Mouse (Mus musculus): Measurements from ENCODE around the gene Zfhx3. TPM values are rescaled to one million over a fixed set of nuclear protein-coding genes. Genes with fewer than 3 reads are reported as not detected.

Gene Zfhx3
- total and polyA plus RNA-seq, 3 experiments, result 0.23 to 2.5 TPM; not detected in 1

- Histone ChIP-seq H3K27me3 (ENCODE audit: control insufficient read depth in 1 of 2, insufficient read depth in 2 of 2, low read length in 2 of 2) (no peaks in the 10 kb centered on the region), H3K9ac (ENCODE audit: control insufficient read depth, low read depth, low read length, poor library complexity, severe bottlenecking) (no peak overlapping the region), H3K36me3 (ENCODE audit: control insufficient read depth in 1 of 2, insufficient read depth in 2 of 2, low read length in 2 of 2) (peaks cover 0 to 10% of the 10 kb centered on the region in 2 experiments; a peak in 2 of 4 replicates), H3K4me1 (ENCODE audit: control insufficient read depth in 1 of 2, insufficient read depth in 2 of 2, low read length in 2 of 2) (peaks cover 4 to 15% of the 10 kb centered on the region in 2 experiments), H3K4me3 (ENCODE audit: control insufficient read depth in 1 of 2, insufficient read depth in 1 of 2, low read depth in 2 of 2, low read length in 2 of 2) (no peak overlapping the region), H3K79me2 (ENCODE audit: control insufficient read depth, insufficient read depth, low read length, poor library complexity) (no peaks in the 10 kb centered on the region), H3K9me3 (replicated peaks; ENCODE audit: insufficient read depth, low read length) (no peaks in the 10 kb centered on the region), H3K27ac (ENCODE audit: control insufficient read depth, low read depth, low read length) (no peak overlapping the region)
- no peak for DNase-seq (ENCODE audit: low read depth, low spot score)
- TF ChIP-seq RCOR1 (IDR thresholded peaks at IDR 0.05; ENCODE audit: low read depth, low read length), result no peak
- no peak for TF ChIP-seq TCF12 (IDR thresholded peaks at IDR 0.05; ENCODE audit: low read depth, low read length)
- no peak for TF ChIP-seq POLR2AphosphoS5 (IDR thresholded peaks at IDR 0.05; ENCODE audit: borderline replicate concordance, low read depth, low read length)
- TF ChIP-seq NELFE (IDR thresholded peaks at IDR 0.05; ENCODE audit: low read depth, low read length), result no peak
- no peak for TF ChIP-seq MAX (IDR thresholded peaks at IDR 0.05; ENCODE audit: low read length)
- no peak for TF ChIP-seq POLR2A (IDR thresholded peaks at IDR 0.05; ENCODE audit: control insufficient read depth in 1 of 2, insufficient read depth in 1 of 2, low read depth in 1 of 2, low read length in 2 of 2, poor library complexity in 1 of 2)
- no peak for TF ChIP-seq GATA1 (IDR thresholded peaks at IDR 0.05; ENCODE audit: low read depth, low read length)
- TF ChIP-seq SMC3 (IDR thresholded peaks at IDR 0.05; ENCODE audit: low read depth, low read length), result no peak
These were observed 652.1 kb downstream of the Zfhx3 start for GRCm38 (mm10) chr8:108594361-108595060.

GRCm38 (mm10) chr8:108595061-108595419 is 652.6 kb downstream of the Zfhx3 start:
- Histone ChIP-seq H3K36me3 (ENCODE audit: control insufficient read depth in 1 of 2, insufficient read depth in 2 of 2, low read length in 2 of 2) (peaks cover 0 to 12% of the 10 kb centered on the region in 2 experiments; a peak in 2 of 4 replicates), H3K4me1 (ENCODE audit: control insufficient read depth in 1 of 2, insufficient read depth in 2 of 2, low read length in 2 of 2) (peaks cover 6 to 17% of the 10 kb centered on the region in 2 experiments), H3K4me3 (ENCODE audit: control insufficient read depth in 1 of 2, insufficient read depth in 1 of 2, low read depth in 2 of 2, low read length in 2 of 2) (no peak overlapping the region), H3K27ac (ENCODE audit: control insufficient read depth, low read depth, low read length) (no peak overlapping the region), H3K9ac (ENCODE audit: control insufficient read depth, low read depth, low read length, poor library complexity, severe bottlenecking) (no peak overlapping the region), H3K9me3 (replicated peaks; ENCODE audit: insufficient read depth, low read length) (no peaks in the 10 kb centered on the region), H3K27me3 (ENCODE audit: control insufficient read depth in 1 of 2, insufficient read depth in 2 of 2, low read length in 2 of 2) (no peaks in the 10 kb centered on the region), H3K79me2 (ENCODE audit: control insufficient read depth, insufficient read depth, low read length, poor library complexity) (no peaks in the 10 kb centered on the region)
- no peak for DNase-seq (ENCODE audit: low read depth, low spot score)
- TF ChIP-seq MXI1 (IDR thresholded peaks at IDR 0.05; ENCODE audit: low read depth, low read length) (no peak), TCF12 (IDR thresholded peaks at IDR 0.05; ENCODE audit: low read depth, low read length) (no peak), CHD2 (IDR thresholded peaks at IDR 0.05; ENCODE audit: low read length) (no peak), ELF1 (IDR thresholded peaks at IDR 0.05; ENCODE audit: low read depth, low read length) (no peak)

- H3K27me3 ChIP-seq (ENCODE audit: control insufficient read depth in 1 of 2, insufficient read depth in 2 of 2, low read length in 2 of 2), result no peaks in the 10 kb centered on the region
- H3K36me3 ChIP-seq (ENCODE audit: control insufficient read depth in 1 of 2, insufficient read depth in 2 of 2, low read length in 2 of 2), result peaks cover 0 to 13% of the 10 kb centered on the region in 2 experiments; a peak in 2 of 4 replicates
- no peak overlapping the region for H3K4me3 ChIP-seq (ENCODE audit: control insufficient read depth in 1 of 2, insufficient read depth in 1 of 2, low read depth in 2 of 2, low read length in 2 of 2)
- H3K9me3 ChIP-seq (replicated peaks; ENCODE audit: insufficient read depth, low read length), result no peaks in the 10 kb centered on the region
- H3K4me1 ChIP-seq (ENCODE audit: control insufficient read depth in 1 of 2, insufficient read depth in 2 of 2, low read length in 2 of 2), result peaks cover 7 to 21% of the 10 kb centered on the region in 2 experiments
- no peaks in the 10 kb centered on the region for H3K79me2 ChIP-seq (ENCODE audit: control insufficient read depth, insufficient read depth, low read length, poor library complexity)
- no peak overlapping the region for H3K27ac ChIP-seq (ENCODE audit: control insufficient read depth, low read depth, low read length)
- no peak for DNase-seq (ENCODE audit: low read depth, low spot score)
- no peak for TF ChIP-seq EP300 (IDR thresholded peaks at IDR 0.05; ENCODE audit: low read depth in 1 of 2, low read length in 2 of 2)
- no peak for TF ChIP-seq HCFC1 (IDR thresholded peaks at IDR 0.05; ENCODE audit: low read depth, low read length)
- TF ChIP-seq MYC (IDR thresholded peaks at IDR 0.05; ENCODE audit: low read depth, low read length), result no peak
- TF ChIP-seq CHD2 (IDR thresholded peaks at IDR 0.05; ENCODE audit: low read length), result no peak
- TF ChIP-seq RCOR1 (IDR thresholded peaks at IDR 0.05; ENCODE audit: low read depth, low read length), result no peak
- TF ChIP-seq SIN3A (IDR thresholded peaks at IDR 0.05; ENCODE audit: low read length), result no peak
- no peak for TF ChIP-seq USF1 (IDR thresholded peaks at IDR 0.05; ENCODE audit: low read depth, low read length)
- TF ChIP-seq CHD1 (IDR thresholded peaks at IDR 0.05; ENCODE audit: low read depth, low read length), result no peak
- TF ChIP-seq ZC3H11A (IDR thresholded peaks at IDR 0.05; ENCODE audit: low read depth, low read length), result no peak
- no peak for TF ChIP-seq GATA1 (IDR thresholded peaks at IDR 0.05; ENCODE audit: low read depth, low read length)
- TF ChIP-seq UBTF (IDR thresholded peaks at IDR 0.05; ENCODE audit: borderline replicate concordance, insufficient read depth, low read depth, low read length), result no peak
- TF ChIP-seq POLR2AphosphoS2 (IDR thresholded peaks at IDR 0.05; ENCODE audit: low read length), result no peak
- no peak overlapping the region for H3K9ac ChIP-seq (ENCODE audit: control insufficient read depth, low read depth, low read length, poor library complexity, severe bottlenecking)
These were observed 653.5 kb downstream of the Zfhx3 start for GRCm38 (mm10) chr8:108595721-108596495.

Measured in MEL (cell line).